Mouse (Mus musculus): ENCODE measurements around the gene Polr2j.

DNA sequence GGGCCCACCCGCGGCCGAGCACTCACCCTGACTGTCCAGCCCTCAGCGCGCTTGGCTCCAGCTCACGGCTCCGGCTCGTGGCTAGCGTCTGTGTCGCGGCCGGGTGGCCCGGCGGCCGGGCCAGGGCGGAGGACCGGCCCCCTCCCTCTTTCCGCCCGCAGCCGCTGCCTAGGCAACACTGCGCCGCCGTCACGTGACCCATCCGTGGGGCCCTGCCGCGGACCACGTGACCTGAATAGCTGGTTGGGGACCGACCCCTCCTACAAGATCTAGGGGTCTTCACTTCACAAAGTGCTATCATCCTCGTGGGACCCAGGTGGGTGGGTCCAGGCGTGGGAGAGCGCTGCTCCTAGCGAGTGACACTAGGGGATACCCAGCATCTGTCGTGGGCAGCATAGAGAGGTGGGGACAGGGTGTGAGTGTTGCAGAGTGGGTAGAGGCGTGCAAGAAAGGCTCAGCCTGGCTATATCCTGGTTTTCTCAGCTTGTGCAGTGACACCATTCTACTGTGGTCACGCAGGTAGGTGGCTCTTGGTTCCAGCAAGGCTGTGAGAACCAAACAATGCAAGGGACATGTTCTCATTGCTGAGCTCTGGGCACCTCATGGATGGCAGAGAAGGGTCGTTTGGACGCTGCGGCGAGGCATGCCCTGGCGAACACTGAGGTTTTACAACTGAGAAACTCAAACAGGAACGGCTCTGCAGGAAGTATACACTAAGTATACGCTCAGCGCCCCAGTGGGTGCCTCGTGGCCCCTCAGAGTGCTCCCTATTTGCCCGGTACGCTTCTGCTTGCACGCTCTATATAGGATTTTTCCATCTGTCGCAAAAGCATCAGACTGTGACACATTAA, 54.3 kb downstream of the Polr2j start, which contains the start of gene Orai2:
- TF ChIP-seq USF1 (IDR thresholded peaks at IDR 0.05; ENCODE audit: low read depth), result peak; percentile 98
- TF ChIP-seq POLR2AphosphoS2 (IDR thresholded peaks at IDR 0.05; ENCODE audit: insufficient read length, low read depth), result no peak
- no peak for TF ChIP-seq TCF12 (IDR thresholded peaks at IDR 0.05; ENCODE audit: insufficient read depth, poor library complexity, severe bottlenecking)
- no peak for TF ChIP-seq MAX (IDR thresholded peaks at IDR 0.05; ENCODE audit: low read depth)
